Mouse (Mus musculus): Measurements from ENCODE around the gene Prcc. TPM values are rescaled to one million over a fixed set of nuclear protein-coding genes. Genes with fewer than 3 reads are reported as not detected.
A peak's percentile ranks its signal among the peaks of the same experiment; 100 is the strongest.
"Not testable (repeated sequence)": the region's sequence is repeated elsewhere in the genome, so short reads cannot be mapped to it uniquely, and the experiment has no call there.

Gene Prcc
- polyA plus RNA-seq, 1 experiment from 2014 or later: 17.3 TPM

- no peak overlapping the region for H3K27ac ChIP-seq
- DNase-seq (ENCODE audit: extremely low spot score, low spot score): no peak
- no peaks in the 10 kb centered on the region for H3K27me3 ChIP-seq (ENCODE audit: poor library complexity, severe bottlenecking)
- no peaks in the 10 kb centered on the region for H3K9me3 ChIP-seq
- 66% methylated on average over 4 of the region's 4 CpGs for WGBS
- H3K4me3 ChIP-seq: no peak overlapping the region
- no peaks in the 10 kb centered on the region for H3K36me3 ChIP-seq (replicated peaks)
- no peaks in the 10 kb centered on the region for H3K4me1 ChIP-seq
Observed at GRCm38 (mm10) chr3:87828435-87828834, 57.0 kb downstream of the Prcc start.

GRCm38 (mm10) chr3:87824206-87824605, 61.2 kb downstream of the Prcc start, which contains the start of gene Pear1:
Gene Pear1 (minus strand): TSS chr3:87824306.
- 84% methylated on average over 1 of the region's 1 CpGs for WGBS
- not testable (repeated sequence) for H3K27ac ChIP-seq; H3K27me3 ChIP-seq (ENCODE audit: poor library complexity, severe bottlenecking); H3K4me1 ChIP-seq; H3K36me3 ChIP-seq (replicated peaks); DNase-seq (ENCODE audit: extremely low spot score, low spot score); H3K9me3 ChIP-seq; H3K4me3 ChIP-seq

GRCm38 (mm10) chr3:87818226-87818625, 67.2 kb downstream of the Prcc start:
- no peak overlapping the region for H3K27ac ChIP-seq
- peaks cover 12% of the 10 kb centered on the region for H3K4me1 ChIP-seq
- no peaks in the 10 kb centered on the region for H3K36me3 ChIP-seq (replicated peaks)
- no peak overlapping the region for H3K4me3 ChIP-seq
- 74% methylated on average over 12 of the region's 12 CpGs for WGBS
- H3K9me3 ChIP-seq: no peaks in the 10 kb centered on the region
- no peak for DNase-seq (ENCODE audit: extremely low spot score, low spot score)
- peaks cover 66% of the 10 kb centered on the region for H3K27me3 ChIP-seq (ENCODE audit: poor library complexity, severe bottlenecking)

GRCm38 (mm10) chr3:87816646-87817093, 68.7 kb downstream of the Prcc start:
- H3K27ac ChIP-seq: peak overlapping the region; percentile 44; the same call in 1 of the 2 replicates
- 8% methylated on average over 12 of the region's 12 CpGs for WGBS
- H3K36me3 ChIP-seq (replicated peaks): no peaks in the 10 kb centered on the region
- no peaks in the 10 kb centered on the region for H3K9me3 ChIP-seq
- peaks cover 12% of the 10 kb centered on the region for H3K4me1 ChIP-seq
- peak overlapping the region; percentile 14; the same call in 1 of the 2 replicates for H3K4me3 ChIP-seq
- DNase-seq (ENCODE audit: extremely low spot score, low spot score): peak; percentile 76
- H3K27me3 ChIP-seq (ENCODE audit: poor library complexity, severe bottlenecking): peaks cover 82% of the 10 kb centered on the region

- 67% methylated on average over 6 of the region's 6 CpGs for WGBS
- no peaks in the 10 kb centered on the region for H3K36me3 ChIP-seq (replicated peaks)
- peaks cover 87% of the 10 kb centered on the region for H3K27me3 ChIP-seq (ENCODE audit: poor library complexity, severe bottlenecking)
- H3K9me3 ChIP-seq: no peaks in the 10 kb centered on the region
- no peak overlapping the region for H3K4me3 ChIP-seq
- peak overlapping the region; percentile 44; the same call in 1 of the 2 replicates for H3K27ac ChIP-seq
- peaks cover 12% of the 10 kb centered on the region for H3K4me1 ChIP-seq
- DNase-seq (ENCODE audit: extremely low spot score, low spot score): no peak
Observed at GRCm38 (mm10) chr3:87816166-87816565, 69.2 kb downstream of the Prcc start.

GRCm38 (mm10) chr3:87812873-87813272, 72.5 kb downstream of the Prcc start:
- H3K4me3 ChIP-seq: no peak overlapping the region
- peaks cover 100% of the 10 kb centered on the region for H3K27me3 ChIP-seq (ENCODE audit: poor library complexity, severe bottlenecking)
- WGBS: 80% methylated on average over 10 of the region's 10 CpGs

GRCm38 (mm10) chr3:87812413-87812812, 73.0 kb downstream of the Prcc start:
- H3K27ac ChIP-seq: no peak overlapping the region
- no peak for DNase-seq (ENCODE audit: extremely low spot score, low spot score)
- H3K9me3 ChIP-seq: no peaks in the 10 kb centered on the region
- WGBS: 78% methylated on average over 4 of the region's 4 CpGs
- no peak overlapping the region for H3K4me3 ChIP-seq
- peaks cover 100% of the 10 kb centered on the region for H3K27me3 ChIP-seq (ENCODE audit: poor library complexity, severe bottlenecking)
- peaks cover 23% of the 10 kb centered on the region for H3K4me1 ChIP-seq
- H3K36me3 ChIP-seq (replicated peaks): no peaks in the 10 kb centered on the region

More at GRCm38 (mm10) chr3:87812873-87813272, 72.5 kb downstream of the Prcc start:
- Histone ChIP-seq H3K9me3 (no peaks in the 10 kb centered on the region), H3K36me3 (replicated peaks) (no peaks in the 10 kb centered on the region), H3K4me1 (peaks cover 23% of the 10 kb centered on the region), H3K27ac (no peak overlapping the region)
- DNase-seq (ENCODE audit: extremely low spot score, low spot score): no peak

- Histone ChIP-seq H3K36me3 (replicated peaks) (no peaks in the 10 kb centered on the region), H3K4me1 (peaks cover 17% of the 10 kb centered on the region), H3K4me3 (no peak overlapping the region), H3K27me3 (ENCODE audit: poor library complexity, severe bottlenecking) (peaks cover 100% of the 10 kb centered on the region), H3K9me3 (no peaks in the 10 kb centered on the region), H3K27ac (no peak overlapping the region)
- 88% methylated on average over 8 of the region's 8 CpGs for WGBS
- no peak for DNase-seq (ENCODE audit: extremely low spot score, low spot score)
Observed at GRCm38 (mm10) chr3:87811297-87811696, 74.1 kb downstream of the Prcc start.

- no peak for DNase-seq (ENCODE audit: extremely low spot score, low spot score)
- Histone ChIP-seq H3K9me3 (no peaks in the 10 kb centered on the region), H3K27me3 (ENCODE audit: poor library complexity, severe bottlenecking) (peaks cover 100% of the 10 kb centered on the region), H3K4me1 (peaks cover 18% of the 10 kb centered on the region), H3K4me3 (peak overlapping the region; percentile 43), H3K27ac (no peak overlapping the region), H3K36me3 (replicated peaks) (no peaks in the 10 kb centered on the region)
- 4% methylated on average over 28 of the region's 28 CpGs for WGBS
Observed at GRCm38 (mm10) chr3:87809322-87809962, 76.0 kb downstream of the Prcc start.

Other genes starting within 250 kb of the Prcc start
- 0.31 and 0.32 TPM in 2 replicates for gene Lrrc71, start 137.0 kb downstream of the Prcc start, polyA plus RNA-seq (2016; fragmentation: Nextera tagmentation; extraction: Ambion mirVana)
- gene Ntrk1, start 90.4 kb downstream of the Prcc start, polyA plus RNA-seq (2016; fragmentation: Nextera tagmentation; extraction: Ambion mirVana): 0.38 and 0.46 TPM in 2 replicates
- gene Insrr, start 88.7 kb downstream of the Prcc start, polyA plus RNA-seq (2016; fragmentation: Nextera tagmentation; extraction: Ambion mirVana): 0.06 and 0.14 TPM in 2 replicates
- gene Pear1, start 61.3 kb downstream of the Prcc start, polyA plus RNA-seq (2016; fragmentation: Nextera tagmentation; extraction: Ambion mirVana): 10.7 and 11.2 TPM in 2 replicates
- 0.09 and 0.10 TPM in 2 replicates for gene Sh2d2a, start 38.9 kb downstream of the Prcc start, polyA plus RNA-seq (2016; fragmentation: Nextera tagmentation; extraction: Ambion mirVana)
- 199 and 219 TPM in 2 replicates for gene Hdgf, start 20.7 kb upstream of the Prcc start, polyA plus RNA-seq (2016; fragmentation: Nextera tagmentation; extraction: Ambion mirVana)
- gene Mrpl24, start 33.9 kb upstream of the Prcc start, polyA plus RNA-seq (2016; fragmentation: Nextera tagmentation; extraction: Ambion mirVana): 71.4 and 74.8 TPM in 2 replicates
- gene Isg20l2, start 44.7 kb upstream of the Prcc start, polyA plus RNA-seq (2016; fragmentation: Nextera tagmentation; extraction: Ambion mirVana): 87.7 and 88.3 TPM in 2 replicates
- gene Rrnad1, start 45.1 kb upstream of the Prcc start, polyA plus RNA-seq (2016; fragmentation: Nextera tagmentation; extraction: Ambion mirVana): 19.1 and 22.8 TPM in 2 replicates
- gene Crabp2, start 63.1 kb upstream of the Prcc start, polyA plus RNA-seq (2016; fragmentation: Nextera tagmentation; extraction: Ambion mirVana): 834 and 866 TPM in 2 replicates
- gene Nes, start 85.5 kb upstream of the Prcc start, polyA plus RNA-seq (2016; fragmentation: Nextera tagmentation; extraction: Ambion mirVana): 81.2 and 86.9 TPM in 2 replicates
- 0.17 TPM in 2 replicates for gene Bcan, start 114.6 kb upstream of the Prcc start, polyA plus RNA-seq (2016; fragmentation: Nextera tagmentation; extraction: Ambion mirVana)
- gene Hapln2, start 142.0 kb upstream of the Prcc start, polyA plus RNA-seq (2016; fragmentation: Nextera tagmentation; extraction: Ambion mirVana): not detected in 2 replicates
- gene Gpatch4, start 157.5 kb upstream of the Prcc start, polyA plus RNA-seq (2016; fragmentation: Nextera tagmentation; extraction: Ambion mirVana): 52.4 and 54.5 TPM in 2 replicates
- gene Naxe, start 172.9 kb upstream of the Prcc start, polyA plus RNA-seq (2016; fragmentation: Nextera tagmentation; extraction: Ambion mirVana): 125 and 134 TPM in 2 replicates
- gene Ttc24, start 192.7 kb upstream of the Prcc start, polyA plus RNA-seq (2016; fragmentation: Nextera tagmentation; extraction: Ambion mirVana): not detected in 2 replicates
- 30.3 and 30.4 TPM in 2 replicates for gene Iqgap3, start 196.4 kb upstream of the Prcc start, polyA plus RNA-seq (2016; fragmentation: Nextera tagmentation; extraction: Ambion mirVana)

Data from forebrain, embryonic 10.5 days (tissue).